In genomic region chr6:51472213-51472612, GRCm38 (mm10) we compare ENCODE assay signal across 8 mouse cellular contexts. TPM values are rescaled to one million over a fixed set of nuclear protein-coding genes. Genes with fewer than 3 reads are reported as not detected.
DNase-seq lines count a peak whose midpoint lies in the region; ATAC-seq and TF ChIP-seq lines count a peak whose summit lies in the region.

No protein-coding gene starts in this region.

- peaks cover 14% of the 10 kb centered on the region for H3K4me1 ChIP-seq in liver, embryonic 11.5 days (replicated peaks; ENCODE audit: control insufficient read depth, insufficient read depth, low read length)
- peaks cover 20% of the 10 kb centered on the region for H3K4me1 ChIP-seq in embryonic facial prominence, embryonic 14.5 days (ENCODE audit: control insufficient read depth, insufficient read depth, low read length)
- H3K4me1 ChIP-seq in intestine, postnatal 0 days (replicated peaks; ENCODE audit: control insufficient read depth, insufficient read depth, low read length) = no peaks in the 10 kb centered on the region
- peaks cover 11% of the 10 kb centered on the region for H3K4me1 ChIP-seq in neural tube, embryonic 14.5 days (ENCODE audit: control insufficient read depth, insufficient read depth, low read length)

- ATAC-seq in liver, embryonic 11.5 days (replicated peaks; ENCODE audit: low FRiP score) = no peak
- ATAC-seq in embryonic facial prominence, embryonic 14.5 days (ENCODE audit: low read depth) = no peak
- ATAC-seq in intestine, postnatal 0 days = no peak
- no peak for ATAC-seq in neural tube, embryonic 14.5 days (ENCODE audit: low read depth)

- peak; percentile 27 for DNase-seq in liver, embryonic 11.5 days (ENCODE audit: low spot score)
- no peak for DNase-seq in liver
- DNase-seq in embryonic facial prominence, embryonic 14.5 days (ENCODE audit: low spot score) = no peak
- DNase-seq in frontal cortex, adult 2 months (ENCODE audit: extremely low spot score in 1 of 2, low spot score in 1 of 2) = no peak
- DNase-seq in urinary bladder, postnatal 10 days (ENCODE audit: low spot score) = no peak
- no peak for DNase-seq in left cerebral cortex, adult 11 months (ENCODE audit: low spot score)

- no peak overlapping the region for H3K27ac ChIP-seq in liver, embryonic 11.5 days (ENCODE audit: low read depth, low read length)
- 0 out of 2 replicates have a peak overlapping the region, but pooled peaks have one; percentile 6 for H3K27ac ChIP-seq in embryonic facial prominence, embryonic 14.5 days (replicated peaks; ENCODE audit: low read depth, low read length)
- no peak overlapping the region for H3K27ac ChIP-seq in intestine, postnatal 0 days (ENCODE audit: low read depth, low read length)
- no peak overlapping the region for H3K27ac ChIP-seq in neural tube, embryonic 14.5 days (ENCODE audit: low read depth, low read length)

- no peaks in the 10 kb centered on the region for H3K27me3 ChIP-seq in liver, embryonic 11.5 days (replicated peaks; ENCODE audit: control insufficient read depth, insufficient read depth, low read length)
- H3K27me3 ChIP-seq in embryonic facial prominence, embryonic 14.5 days (replicated peaks; ENCODE audit: control insufficient read depth, insufficient read depth, low read length) = no peaks in the 10 kb centered on the region
- no peaks in the 10 kb centered on the region for H3K27me3 ChIP-seq in intestine, postnatal 0 days (replicated peaks; ENCODE audit: control insufficient read depth, insufficient read depth, low read length)
- no peaks in the 10 kb centered on the region; the same call in 1 of the 2 replicates for H3K27me3 ChIP-seq in neural tube, embryonic 14.5 days (ENCODE audit: control insufficient read depth, insufficient read depth, low read length)

- peak overlapping the region; percentile 98 for H3K4me3 ChIP-seq in liver, embryonic 11.5 days (ENCODE audit: low read depth, low read length)
- peak overlapping the region; percentile 100 for H3K4me3 ChIP-seq in embryonic facial prominence, embryonic 14.5 days (ENCODE audit: low read depth, low read length)
- H3K4me3 ChIP-seq in intestine, postnatal 0 days (ENCODE audit: low read depth, low read length) = no peak overlapping the region
- peak overlapping the region; percentile 100 for H3K4me3 ChIP-seq in neural tube, embryonic 14.5 days (ENCODE audit: low read depth, low read length)

- H3K4me2 ChIP-seq in liver, embryonic 11.5 days = peak overlapping the region; percentile 76
- H3K4me2 ChIP-seq in embryonic facial prominence, embryonic 14.5 days (ENCODE audit: low read depth, low read length) = peak overlapping the region; percentile 75
- H3K4me2 ChIP-seq in intestine, postnatal 0 days (replicated peaks; ENCODE audit: low read depth) = peak overlapping the region; percentile 62
- H3K4me2 ChIP-seq in neural tube, embryonic 14.5 days (ENCODE audit: low read depth, low read length) = peak overlapping the region; percentile 59

- no peaks in the 10 kb centered on the region for H3K9me3 ChIP-seq in liver, embryonic 11.5 days (ENCODE audit: control insufficient read depth, low read length)
- no peaks in the 10 kb centered on the region for H3K9me3 ChIP-seq in embryonic facial prominence, embryonic 14.5 days (ENCODE audit: control insufficient read depth, low read length)
- H3K9me3 ChIP-seq in intestine, postnatal 0 days (ENCODE audit: control insufficient read depth) = no peaks in the 10 kb centered on the region
- no peaks in the 10 kb centered on the region for H3K9me3 ChIP-seq in neural tube, embryonic 14.5 days (ENCODE audit: control insufficient read depth, low read length)

- H3K9ac ChIP-seq in liver, embryonic 11.5 days (ENCODE audit: low read depth, low read length) = peak overlapping the region; percentile 69
- peak overlapping the region; percentile 100 for H3K9ac ChIP-seq in embryonic facial prominence, embryonic 14.5 days (ENCODE audit: low read depth, low read length)
- H3K9ac ChIP-seq in intestine, postnatal 0 days (ENCODE audit: low read depth, low read length) = no peak overlapping the region
- peak overlapping the region; percentile 21; the same call in 1 of the 2 replicates for H3K9ac ChIP-seq in neural tube, embryonic 14.5 days (replicated peaks; ENCODE audit: low read depth, low read length)

- peaks cover 26% of the 10 kb centered on the region for H3K36me3 ChIP-seq in liver, embryonic 11.5 days (ENCODE audit: control insufficient read depth, insufficient read depth, low read length)
- H3K36me3 ChIP-seq in embryonic facial prominence, embryonic 14.5 days (ENCODE audit: control insufficient read depth, insufficient read depth, low read length) = peaks cover 46% of the 10 kb centered on the region
- peaks cover 21% of the 10 kb centered on the region for H3K36me3 ChIP-seq in intestine, postnatal 0 days (ENCODE audit: control insufficient read depth, insufficient read depth)
- H3K36me3 ChIP-seq in neural tube, embryonic 14.5 days (ENCODE audit: control insufficient read depth, insufficient read depth, low read length) = peaks cover 5% of the 10 kb centered on the region

- no peak for TF ChIP-seq CTCF in intestine, postnatal 0 days (IDR thresholded peaks at IDR 0.05; ENCODE audit: low read depth)

- WGBS in liver, embryonic 11.5 days = 61% methylated on average over 4 of the region's 4 CpGs
- 36% methylated on average over 4 of the region's 4 CpGs for WGBS in embryonic facial prominence, embryonic 14.5 days
- 27% methylated on average over 4 of the region's 4 CpGs for WGBS in intestine, postnatal 0 days
- 43% methylated on average over 4 of the region's 4 CpGs for WGBS in neural tube, embryonic 14.5 days

RNA-seq across cellular contexts. Expression of gene Cbx3, which starts 2.1 kb away (rescaled TPM):
- polyA plus RNA-seq in liver, embryonic 11.5 days (2014; fragmentation: Nextera tagmentation; extraction: Ambion mirVana) = 468 and 477 TPM in 2 replicates
- 411 and 425 TPM in 2 replicates for polyA plus RNA-seq in embryonic facial prominence, embryonic 14.5 days (2014; fragmentation: Nextera tagmentation; extraction: Ambion mirVana)
- 168 and 172 TPM in 2 replicates for polyA plus RNA-seq in intestine, postnatal 0 days (2015; fragmentation: Nextera tagmentation; extraction: Ambion mirVana)
- 360 and 386 TPM in 2 replicates for polyA plus RNA-seq in neural tube, embryonic 14.5 days (2014; fragmentation: Nextera tagmentation; extraction: Ambion mirVana)
- 111 and 116 TPM in 2 replicates for polyA plus RNA-seq in frontal cortex, adult 2 months (2012; rRNA removed)

RNA-seq across cellular contexts. Expression of gene Hnrnpa2b1, which starts 2.5 kb away (rescaled TPM):
- polyA plus RNA-seq in liver, embryonic 11.5 days (2014; fragmentation: Nextera tagmentation; extraction: Ambion mirVana) = 1,403 and 1,404 TPM in 2 replicates
- 930 and 1,017 TPM in 2 replicates for polyA plus RNA-seq in embryonic facial prominence, embryonic 14.5 days (2014; fragmentation: Nextera tagmentation; extraction: Ambion mirVana)
- polyA plus RNA-seq in intestine, postnatal 0 days (2015; fragmentation: Nextera tagmentation; extraction: Ambion mirVana) = 654 and 678 TPM in 2 replicates
- polyA plus RNA-seq in neural tube, embryonic 14.5 days (2014; fragmentation: Nextera tagmentation; extraction: Ambion mirVana) = 791 and 971 TPM in 2 replicates
- polyA plus RNA-seq in frontal cortex, adult 2 months (2012; rRNA removed) = 774 and 875 TPM in 2 replicates

RNA-seq across cellular contexts. Expression of gene Nfe2l3, which starts 39.7 kb away (rescaled TPM):
- 0.36 and 0.99 TPM in 2 replicates for polyA plus RNA-seq in liver, embryonic 11.5 days (2014; fragmentation: Nextera tagmentation; extraction: Ambion mirVana)
- polyA plus RNA-seq in embryonic facial prominence, embryonic 14.5 days (2014; fragmentation: Nextera tagmentation; extraction: Ambion mirVana) = 4.0 and 4.1 TPM in 2 replicates
- 0.99 and 1.1 TPM in 2 replicates for polyA plus RNA-seq in intestine, postnatal 0 days (2015; fragmentation: Nextera tagmentation; extraction: Ambion mirVana)
- polyA plus RNA-seq in neural tube, embryonic 14.5 days (2014; fragmentation: Nextera tagmentation; extraction: Ambion mirVana) = 4.2 and 4.6 TPM in 2 replicates
- 2.4 and 3.1 TPM in 2 replicates for polyA plus RNA-seq in frontal cortex, adult 2 months (2012; rRNA removed)

RNA-seq across cellular contexts. Expression of gene Snx10, which starts 51.5 kb away (rescaled TPM):
- polyA plus RNA-seq in liver, embryonic 11.5 days (2014; fragmentation: Nextera tagmentation; extraction: Ambion mirVana) = 8.5 and 11.1 TPM in 2 replicates
- polyA plus RNA-seq in embryonic facial prominence, embryonic 14.5 days (2014; fragmentation: Nextera tagmentation; extraction: Ambion mirVana) = 17.2 and 19.2 TPM in 2 replicates
- polyA plus RNA-seq in intestine, postnatal 0 days (2015; fragmentation: Nextera tagmentation; extraction: Ambion mirVana) = 8.4 and 10.1 TPM in 2 replicates
- polyA plus RNA-seq in neural tube, embryonic 14.5 days (2014; fragmentation: Nextera tagmentation; extraction: Ambion mirVana) = 62.4 and 63.9 TPM in 2 replicates
- polyA plus RNA-seq in frontal cortex, adult 2 months (2012; rRNA removed) = 56.0 and 73.2 TPM in 2 replicates
